Mouse (Mus musculus) B cell, adult 62 days (primary cell): ENCODE results near the gene Spaca4. TPM values are rescaled to one million over a fixed set of nuclear protein-coding genes. Genes with fewer than 3 reads are reported as not detected.

Source experiments
- total RNA-seq: library from RNA; stranded (reverse); gene quantifications from 4 replicates; pipeline ENCODE4 v1.2.4, GENCODE M21; 2023

The Spaca4 gene
- total RNA-seq = not detected in 4 replicates

DNA sequence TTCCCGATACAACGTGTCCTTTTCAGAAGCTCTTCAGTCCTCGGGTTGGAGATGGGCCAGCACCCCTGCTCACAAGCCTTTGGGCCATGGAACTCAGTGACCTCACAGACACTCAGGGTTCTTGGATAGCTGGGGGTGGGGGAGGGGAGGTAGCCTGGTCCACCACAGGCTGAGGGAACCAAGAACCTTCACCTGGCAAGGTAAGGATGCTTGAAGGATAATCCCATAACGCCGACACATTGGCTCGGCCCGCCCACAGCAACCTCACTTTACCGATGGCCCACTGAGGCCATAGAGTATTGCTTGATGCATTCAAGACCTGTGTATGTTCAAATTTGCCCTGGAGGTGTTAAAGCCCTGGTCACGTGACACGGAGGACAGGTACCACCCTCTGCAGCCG lies at the start of gene Spaca4:
Gene Spaca4, minus strand, starts transcription at position 101 of the 400 bp plus-strand sequence.

DNA sequence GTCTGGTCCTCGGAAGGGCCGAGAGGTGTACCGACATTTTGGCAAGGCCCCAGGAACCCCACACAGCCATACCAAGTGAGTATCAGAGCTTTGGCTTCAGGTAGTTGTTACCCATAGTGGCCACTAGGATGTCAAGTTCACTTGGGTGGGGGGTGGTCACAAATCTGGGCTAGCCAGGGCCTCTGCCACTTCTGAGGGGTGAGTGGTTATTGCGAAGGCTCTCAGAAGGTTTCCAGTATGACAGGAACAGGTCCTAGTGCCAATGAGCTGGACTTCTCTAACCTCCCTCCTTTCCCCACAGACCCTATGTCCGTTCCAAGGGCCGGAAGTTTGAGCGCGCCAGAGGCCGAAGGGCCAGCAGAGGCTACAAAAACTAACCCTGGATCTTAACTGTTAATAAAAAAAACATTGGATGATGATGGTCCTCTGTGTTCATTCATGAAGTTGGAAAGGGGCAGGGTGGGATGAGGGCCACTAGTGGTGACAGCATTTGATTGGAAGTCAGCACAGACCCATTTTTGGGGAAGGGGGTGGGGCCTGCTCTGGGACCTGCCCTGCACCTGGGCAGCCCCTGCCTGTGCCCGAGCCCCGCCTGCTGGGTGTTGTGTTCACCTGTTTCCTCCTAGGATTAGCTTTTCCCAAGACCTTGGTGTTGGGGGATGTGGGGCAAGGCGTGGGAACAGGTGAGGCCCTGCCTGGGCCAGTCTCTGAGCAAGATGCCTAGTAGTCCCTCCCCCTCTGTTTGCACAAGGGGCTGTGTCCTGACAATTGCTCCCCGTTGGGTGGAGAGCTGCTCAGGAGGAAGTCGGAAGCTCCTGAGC lies 5.0 kb downstream of the Spaca4 start, which contains the start of gene Fam83e:
Gene Fam83e, plus strand, starts transcription at position 800 of the 821 bp plus-strand sequence.

DNA sequence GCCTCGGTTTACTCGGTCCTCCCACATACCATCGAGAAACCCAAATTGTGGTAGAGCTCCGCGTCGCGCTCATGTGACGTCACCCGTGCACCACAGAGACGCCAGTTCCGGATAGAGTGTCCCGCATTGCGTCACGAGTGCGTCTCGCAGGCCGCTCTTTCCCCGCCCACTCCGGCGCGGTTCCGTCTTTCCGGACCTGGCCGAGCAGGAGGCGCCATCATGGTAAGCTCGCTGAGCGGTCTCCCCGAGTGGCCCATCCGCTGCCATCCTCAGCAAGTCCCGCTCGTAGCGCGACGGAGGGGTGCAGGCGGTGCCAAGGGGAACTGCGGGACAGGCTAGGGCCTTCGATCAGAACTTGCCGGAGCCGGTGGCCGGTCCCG lies 7.7 kb downstream of the Spaca4 start, which contains the start of gene Sphk2:
Gene Sphk2, minus strand, starts transcription at position 85 of the 380 bp plus-strand sequence.

DNA sequence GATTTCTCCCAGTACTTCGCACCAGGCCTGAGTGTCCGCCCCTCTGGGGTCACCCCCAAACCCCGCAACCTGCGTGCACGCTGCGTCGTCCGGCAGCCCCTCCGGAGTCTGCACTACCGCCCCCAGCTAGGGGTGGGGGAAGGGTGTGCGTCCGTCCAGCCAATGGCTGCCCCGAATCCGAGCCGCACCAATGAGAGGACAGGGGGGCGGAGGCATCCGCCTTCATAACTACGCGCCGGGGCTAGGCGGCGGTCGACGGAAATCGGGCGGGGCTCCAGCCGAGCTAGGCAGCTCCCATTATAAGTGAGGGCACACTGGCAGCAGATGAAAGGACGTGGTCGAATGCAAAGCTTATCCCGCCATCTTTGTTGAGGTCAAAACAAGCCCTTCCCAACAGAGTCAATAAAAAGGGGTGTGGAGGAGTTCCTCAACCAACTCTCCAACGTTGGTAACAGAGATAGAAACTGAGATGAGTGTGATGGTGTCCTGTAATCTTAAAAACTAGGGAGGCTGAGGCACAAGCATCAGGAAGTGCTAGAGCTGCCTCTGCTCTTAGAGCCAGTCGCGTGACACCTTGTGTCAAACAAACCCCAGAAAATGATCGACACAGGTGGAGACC lies 10.4 kb downstream of the Spaca4 start, which contains the start of gene Rpl18:
Gene Rpl18, plus strand, starts transcription at position 368 of the 619 bp plus-strand sequence.

DNA sequence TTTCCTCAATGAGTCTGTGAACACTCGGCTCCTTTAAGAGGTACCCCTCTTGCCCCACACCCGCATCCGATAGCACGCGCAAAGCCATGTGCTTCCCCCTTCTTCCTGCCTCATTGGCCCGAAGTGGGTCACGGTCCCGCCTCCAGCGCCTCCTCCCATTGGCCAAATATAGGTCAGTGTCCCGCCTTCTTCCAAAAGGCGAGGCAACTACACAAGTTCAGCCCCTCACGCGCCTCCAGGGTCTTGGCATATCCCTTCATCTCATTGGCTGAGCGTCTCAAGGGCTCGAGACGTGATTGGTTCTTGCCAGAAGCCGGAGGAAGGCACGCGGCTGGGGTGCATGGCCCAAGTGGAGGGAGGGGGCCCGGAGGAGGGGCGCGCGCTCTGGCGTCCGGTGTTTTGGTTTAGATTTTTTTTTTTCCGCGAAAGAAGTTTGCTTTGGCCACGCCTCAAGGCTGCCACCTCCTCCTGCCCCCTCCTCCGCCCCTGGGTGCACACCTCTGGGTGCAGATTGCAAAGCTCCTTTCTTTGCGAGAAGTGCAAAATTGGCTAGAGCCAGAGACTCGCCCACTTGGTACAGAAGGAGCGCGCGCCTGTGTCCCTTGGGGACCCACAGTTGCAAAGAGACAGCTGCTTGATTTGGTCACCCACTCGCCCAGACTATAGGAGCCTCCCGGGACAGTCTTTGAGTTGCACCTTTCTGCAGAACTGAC lies 20.7 kb downstream of the Spaca4 start, which contains the start of gene Dbp:
Gene Dbp, plus strand, starts transcription at position 359 of the 713 bp plus-strand sequence.

DNA sequence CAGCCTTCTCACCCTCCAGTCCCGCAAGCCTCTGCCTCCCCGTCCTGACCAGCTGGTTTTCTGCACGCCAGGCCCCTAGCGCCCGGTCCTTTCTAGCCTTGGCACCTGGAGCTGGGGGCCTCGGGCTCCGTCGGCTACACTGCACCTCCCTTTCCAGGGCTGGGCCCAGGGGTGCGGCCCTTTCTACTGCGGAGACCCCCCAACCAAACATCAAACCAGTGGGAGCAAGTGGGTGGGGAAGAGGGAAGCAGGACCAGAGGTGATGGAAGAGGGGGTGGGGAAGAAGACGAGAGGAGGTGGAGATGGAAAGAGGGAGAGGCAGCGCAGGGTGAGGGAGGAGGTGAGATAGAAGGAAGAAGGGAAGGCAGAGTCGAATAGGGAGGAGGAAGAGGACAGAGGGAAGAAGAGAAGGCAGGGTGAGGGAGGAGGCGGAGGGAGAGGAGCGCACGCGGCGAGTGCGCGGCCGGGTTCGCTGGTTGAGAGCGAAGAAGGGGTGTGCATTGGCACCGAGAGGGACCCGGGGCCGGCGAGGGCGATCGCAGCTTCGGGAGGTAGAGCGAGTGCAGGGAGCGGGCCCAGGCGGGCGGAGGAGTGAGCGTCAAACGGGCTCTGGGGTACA lies 26.0 kb downstream of the Spaca4 start, which contains the start of gene Car11:
Gene Car11, plus strand, starts transcription at position 321 of the 619 bp plus-strand sequence.

DNA sequence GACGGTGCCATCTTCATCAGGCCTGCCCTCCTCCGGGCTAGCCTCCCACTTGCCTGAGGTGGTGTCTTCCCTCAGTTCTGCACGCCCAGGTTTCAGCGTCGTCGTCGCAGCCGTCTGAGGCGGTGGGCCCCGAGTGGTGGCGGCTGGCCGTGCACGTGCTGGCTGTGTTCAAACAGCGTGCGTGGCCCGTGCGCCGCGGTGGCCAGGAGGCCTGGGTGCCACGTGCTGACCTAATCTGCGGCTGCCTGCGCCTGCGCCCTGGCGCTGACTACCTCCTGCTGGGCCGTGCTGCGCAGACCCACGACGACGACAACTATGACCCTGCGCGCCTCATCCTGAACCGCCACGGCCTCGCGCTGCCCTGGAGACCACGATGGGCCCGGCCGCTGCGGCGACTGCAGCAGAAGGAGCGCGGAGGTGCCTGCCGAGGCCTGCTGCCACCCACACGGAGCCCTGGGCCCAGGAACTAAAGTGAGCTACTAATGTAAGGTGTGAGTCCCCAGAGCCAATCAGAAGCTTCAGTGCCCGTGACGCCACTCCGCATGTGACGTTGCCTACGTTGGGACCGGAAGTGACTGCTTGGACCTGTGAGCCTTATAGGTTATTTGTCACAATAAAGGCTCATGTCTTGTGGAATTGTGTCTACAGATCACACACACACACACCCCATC lies 31.6 kb downstream of the Spaca4 start, which contains the start of gene Sec1:
Gene Sec1, minus strand, starts transcription at position 482 of the 671 bp plus-strand sequence.

DNA sequence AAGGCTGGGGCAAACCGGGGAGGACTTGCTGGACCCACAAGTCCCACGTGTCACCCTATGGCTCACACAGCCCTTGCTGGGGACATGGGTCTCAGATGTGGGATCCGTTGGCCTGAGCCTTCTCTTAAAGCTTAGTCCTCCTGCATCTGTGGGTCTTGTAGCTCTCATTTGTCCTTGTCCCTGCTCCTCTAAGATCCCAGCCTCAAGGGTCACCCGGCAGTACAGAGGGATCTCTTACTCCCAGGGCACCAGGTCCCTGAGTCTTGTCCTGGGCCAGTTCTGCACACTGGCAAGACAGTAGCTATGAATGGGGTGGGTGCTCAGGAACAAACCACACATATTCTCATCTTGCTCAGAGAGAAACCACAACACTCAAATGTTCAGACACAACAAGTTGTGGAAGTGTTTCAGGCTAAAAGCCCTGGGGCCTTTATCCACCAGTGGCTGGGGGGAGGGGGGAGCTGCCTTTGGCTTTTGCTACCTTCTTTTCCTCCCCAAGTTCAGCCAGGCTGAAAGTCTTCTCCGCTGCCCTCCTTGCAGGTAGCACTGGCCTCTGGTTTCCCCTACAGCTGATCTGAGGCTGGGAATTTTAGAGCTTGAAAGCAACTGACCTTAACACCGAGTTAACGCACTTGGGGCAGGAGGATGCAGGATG lies 42.1 kb downstream of the Spaca4 start, which contains the start of gene Ntn5:
Gene Ntn5, plus strand, starts transcription at position 627 of the 655 bp plus-strand sequence.

Other genes with a start within 250 kb of the Spaca4 start
- gene Tulp2, start 243.9 kb downstream of the Spaca4 start, total RNA-seq = not detected in 4 replicates
- 0.98 to 2.1 TPM in 2 of 4 replicates, not detected in the others for gene Gm45808, start 239.0 kb downstream of the Spaca4 start, total RNA-seq
- 2.7 to 4.4 TPM (median 3.5 TPM) in 4 replicates for gene Dhdh, start 237.0 kb downstream of the Spaca4 start, total RNA-seq
- gene Nucb1, start 215.4 kb downstream of the Spaca4 start, total RNA-seq = 71.0 to 90.0 TPM (median 76.5 TPM) in 4 replicates
- gene Ppp1r15a, start 199.5 kb downstream of the Spaca4 start, total RNA-seq = 1,459 to 1,639 TPM (median 1,567 TPM) in 4 replicates
- 1.4 to 3.1 TPM (median 2.0 TPM) in 4 replicates for gene Plekha4, start 199.5 kb downstream of the Spaca4 start, total RNA-seq
- not detected in 4 replicates for gene Hsd17b14, start 170.9 kb downstream of the Spaca4 start, total RNA-seq
- 29.0 to 35.7 TPM (median 34.2 TPM) in 4 replicates for gene Bcat2, start 155.7 kb downstream of the Spaca4 start, total RNA-seq
- not detected in 4 replicates for gene Fgf21, start 110.3 kb downstream of the Spaca4 start, total RNA-seq
- gene Fut1, start 108.5 kb downstream of the Spaca4 start, total RNA-seq = not detected in 4 replicates
- not detected in 4 replicates for gene Izumo1, start 104.0 kb downstream of the Spaca4 start, total RNA-seq
- 0.18 to 0.36 TPM (median 0.26 TPM) in 4 replicates for gene Rasip1, start 98.3 kb downstream of the Spaca4 start, total RNA-seq
- gene Mamstr, start 85.8 kb downstream of the Spaca4 start, total RNA-seq = not detected in 4 replicates
- gene Fut2, start 59.4 kb downstream of the Spaca4 start, total RNA-seq = not detected in 4 replicates
- gene Ntn5, start 41.8 kb downstream of the Spaca4 start, total RNA-seq = not detected in 4 replicates
- gene Sec1, start 31.4 kb downstream of the Spaca4 start, total RNA-seq = not detected in 4 replicates
- not detected in 4 replicates for gene Car11, start 26.0 kb downstream of the Spaca4 start, total RNA-seq
- gene Dbp, start 20.7 kb downstream of the Spaca4 start, total RNA-seq = 19.3 to 25.2 TPM (median 23.7 TPM) in 4 replicates
- 2,047 to 2,170 TPM (median 2,138 TPM) in 4 replicates for gene Rpl18, start 10.4 kb downstream of the Spaca4 start, total RNA-seq
- gene Sphk2, start 7.8 kb downstream of the Spaca4 start, total RNA-seq = 31.9 to 35.1 TPM (median 32.5 TPM) in 4 replicates
- 1.0 to 1.9 TPM (median 1.5 TPM) in 4 replicates for gene Fam83e, start 4.6 kb downstream of the Spaca4 start, total RNA-seq
- 0.12 to 0.39 TPM in 2 of 4 replicates, not detected in the others for gene Lmtk3, start 57.9 kb upstream of the Spaca4 start, total RNA-seq
- 1.4 to 1.9 TPM (median 1.5 TPM) in 3 of 4 replicates, not detected in the other for gene Sult2b1, start 58.9 kb upstream of the Spaca4 start, total RNA-seq
- 132 to 162 TPM (median 146 TPM) in 4 replicates for gene Cyth2, start 88.8 kb upstream of the Spaca4 start, total RNA-seq
- 3.5 to 4.3 TPM (median 3.9 TPM) in 4 replicates for gene Kcnj14, start 99.0 kb upstream of the Spaca4 start, total RNA-seq
- gene Grwd1, start 105.1 kb upstream of the Spaca4 start, total RNA-seq = 29.3 to 33.0 TPM (median 30.4 TPM) in 4 replicates
- gene Kdelr1, start 147.0 kb upstream of the Spaca4 start, total RNA-seq = 51.0 to 58.7 TPM (median 51.4 TPM) in 4 replicates
- 0.49 to 0.86 TPM (median 0.52 TPM) in 4 replicates for gene Grin2d, start 152.6 kb upstream of the Spaca4 start, total RNA-seq
- not detected in 4 replicates for gene Syngr4, start 170.9 kb upstream of the Spaca4 start, total RNA-seq
- 7.6 to 13.6 TPM (median 9.5 TPM) in 4 replicates for gene Tmem143, start 171.1 kb upstream of the Spaca4 start, total RNA-seq
- gene Emp3, start 195.6 kb upstream of the Spaca4 start, total RNA-seq = 201 to 243 TPM (median 228 TPM) in 4 replicates
- gene Ccdc114, start 198.3 kb upstream of the Spaca4 start, total RNA-seq = 6.3 to 12.1 TPM (median 9.0 TPM) in 4 replicates